Mouse (Mus musculus) midbrain, embryonic 13.5 days (tissue): Measurements from ENCODE around the gene Calcr. TPM values are rescaled to one million over a fixed set of nuclear protein-coding genes. Genes with fewer than 3 reads are reported as not detected.
"Not testable (repeated sequence)": the region's sequence is repeated elsewhere in the genome, so short reads cannot be mapped to it uniquely, and the experiment has no call there.

Experiments used
- ATAC-seq: fragments of 200-750 bp; cut with Nextera tagmentation; 2 replicates; pipeline ENCODE4 v1.8.0; 2017; ENCODE audit warnings: mild to moderate bottlenecking, moderate TSS enrichment, moderate library complexity
- H3K27ac ChIP-seq: fragments of 300-500 bp; sonication (generic); 2 replicates; pipeline ENCODE4 v1.5.1; 2015; ENCODE audit warnings: inconsistent platforms, mild to moderate bottlenecking, moderate library complexity
- H3K27me3 ChIP-seq: fragments of 300-500 bp; sonication (generic); 2 replicates; pipeline ENCODE4 v1.6.1; 2015; ENCODE audit warnings: mild to moderate bottlenecking, inconsistent platforms
- H3K36me3 ChIP-seq: fragments of 300-500 bp; sonication (generic); 2 replicates; pipeline ENCODE4 v1.6.1; 2015; ENCODE audit warnings: mild to moderate bottlenecking, inconsistent platforms
- H3K4me1 ChIP-seq: fragments of 300-500 bp; sonication (generic); replicated peaks from 2 replicates; pipeline ENCODE4 v1.6.1; 2015; ENCODE audit warnings: inconsistent platforms
- H3K4me2 ChIP-seq: fragments of 300-500 bp; sonication (generic); replicated peaks from 2 replicates; pipeline ENCODE4 v1.6.1; 2015; ENCODE audit warnings: moderate library complexity, mild to moderate bottlenecking, inconsistent platforms
- H3K4me3 ChIP-seq: fragments of 300-500 bp; sonication (generic); replicated peaks from 2 replicates; pipeline ENCODE4 v1.5.1; 2015; ENCODE audit warnings: mild to moderate bottlenecking, inconsistent platforms
- H3K9ac ChIP-seq: fragments of 300-500 bp; sonication (generic); replicated peaks from 2 replicates; pipeline ENCODE4 v1.6.1; 2015; ENCODE audit warnings: mild to moderate bottlenecking, inconsistent platforms
- H3K9me3 ChIP-seq: fragments of 300-500 bp; sonication (generic); 2 replicates; pipeline ENCODE4 v1.6.1; 2016; ENCODE audit warnings: mild to moderate bottlenecking, inconsistent platforms
- WGBS: fragments of 180-500 bp; shearing (Covaris S2); methylation state at CpG from one replicate; pipeline ENCODE4 v1.1.7; 2015; 5-methylcytosine and 5-hydroxymethylcytosine counted together
- polyA plus RNA-seq: library from polyadenylated mRNA; unstranded; fragments of >200 nt; fragmentation: Nextera tagmentation; extraction: Ambion mirVana; gene quantifications from 2 replicates; pipeline ENCODE4 v1.2.1, GENCODE M21; 2015

Gene Calcr
- polyA plus RNA-seq, result 4.4 and 7.3 TPM in 2 replicates

GRCm38 (mm10) chr6:3764230-3764764, at the start of gene Calcr:
Calcr (minus strand) TSS chr6:3764714.
- no peaks in the 10 kb centered on the region for H3K9me3 ChIP-seq
- 3% methylated on average over 12 of the region's 12 CpGs for WGBS
- peak within 1 kb of the TSS; percentile 57 for H3K4me3 ChIP-seq
- peak within 1 kb of the TSS; percentile 48 for H3K9ac ChIP-seq
- H3K4me2 ChIP-seq, result peak within 1 kb of the TSS; percentile 99
- H3K27ac ChIP-seq, result no peak within 1 kb of the TSS
- H3K27me3 ChIP-seq, result peaks cover 53% of the 10 kb centered on the region
- peaks cover 12% of the 10 kb centered on the region for H3K4me1 ChIP-seq
- H3K36me3 ChIP-seq, result no peaks in the 10 kb centered on the region
- ATAC-seq, result 0 out of 2 replicates have a peak, but pooled peaks have one; percentile 9

GRCm38 (mm10) chr6:3767485-3767884, 3.0 kb upstream of the Calcr start:
- ATAC-seq, result no peak
- H3K4me2 ChIP-seq, result no peak overlapping the region
- WGBS, result 88% methylated on average over 2 of the region's 2 CpGs

DNA sequence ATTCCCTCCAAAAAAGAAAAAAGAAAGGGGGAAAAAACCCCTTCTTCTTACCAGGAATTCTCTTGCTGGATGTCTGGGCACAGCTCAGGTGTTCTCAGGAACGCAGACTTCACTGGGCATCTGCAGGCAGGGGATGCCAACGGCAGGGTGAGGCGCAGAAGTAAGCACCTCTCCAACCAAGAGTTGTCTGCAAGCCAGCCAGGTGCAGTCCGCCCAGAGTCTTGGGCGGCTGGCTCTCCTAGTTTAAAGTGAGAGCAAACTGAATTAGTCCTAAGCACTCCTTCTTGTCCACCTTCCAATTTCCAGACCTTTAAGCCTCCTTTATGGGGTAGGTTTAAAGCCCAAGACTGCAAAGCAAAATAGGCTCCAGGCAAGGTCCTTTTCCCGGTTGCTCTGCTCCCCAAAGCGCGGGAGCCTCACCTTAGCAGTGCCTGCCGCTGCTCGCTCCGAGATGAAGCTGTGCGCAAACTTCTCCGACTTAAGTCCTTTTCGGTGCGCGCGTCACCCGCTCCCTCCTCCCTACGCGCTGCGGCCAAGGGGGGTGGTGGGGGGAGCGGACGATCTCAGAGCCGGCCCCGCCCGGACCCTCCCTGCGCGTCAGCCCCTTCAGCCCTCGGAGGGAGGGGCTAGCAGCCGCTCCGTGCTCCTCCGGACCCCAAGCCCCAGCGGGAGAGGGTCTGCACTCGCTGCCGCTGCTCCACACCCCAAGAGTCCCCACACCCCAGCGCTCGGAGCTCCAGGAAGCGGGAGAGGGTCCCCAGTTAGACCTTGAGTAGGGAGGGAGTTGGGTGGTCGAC, 1.1 kb downstream of the Calcr start:
- H3K36me3 ChIP-seq, result no peaks in the 10 kb centered on the region
- H3K9me3 ChIP-seq, result no peaks in the 10 kb centered on the region
- H3K4me1 ChIP-seq, result peaks cover 12% of the 10 kb centered on the region
- no peak overlapping the region for H3K27ac ChIP-seq
- WGBS, result under 1% methylated on average over 35 of the region's 39 CpGs
- peaks cover 53% of the 10 kb centered on the region for H3K27me3 ChIP-seq
- H3K4me3 ChIP-seq, result peak overlapping the region; percentile 57
- peak; percentile 63 for ATAC-seq
- peak overlapping the region; percentile 99 for H3K4me2 ChIP-seq
- peak overlapping the region; percentile 48 for H3K9ac ChIP-seq

More at GRCm38 (mm10) chr6:3767485-3767884, 3.0 kb upstream of the Calcr start:
- no peak overlapping the region for H3K9ac ChIP-seq
- H3K4me3 ChIP-seq, result no peak overlapping the region
- H3K36me3 ChIP-seq, result no peaks in the 10 kb centered on the region
- peaks cover 39% of the 10 kb centered on the region for H3K27me3 ChIP-seq
- H3K9me3 ChIP-seq, result no peaks in the 10 kb centered on the region
- no peak overlapping the region for H3K27ac ChIP-seq
- peaks cover 12% of the 10 kb centered on the region for H3K4me1 ChIP-seq

DNA sequence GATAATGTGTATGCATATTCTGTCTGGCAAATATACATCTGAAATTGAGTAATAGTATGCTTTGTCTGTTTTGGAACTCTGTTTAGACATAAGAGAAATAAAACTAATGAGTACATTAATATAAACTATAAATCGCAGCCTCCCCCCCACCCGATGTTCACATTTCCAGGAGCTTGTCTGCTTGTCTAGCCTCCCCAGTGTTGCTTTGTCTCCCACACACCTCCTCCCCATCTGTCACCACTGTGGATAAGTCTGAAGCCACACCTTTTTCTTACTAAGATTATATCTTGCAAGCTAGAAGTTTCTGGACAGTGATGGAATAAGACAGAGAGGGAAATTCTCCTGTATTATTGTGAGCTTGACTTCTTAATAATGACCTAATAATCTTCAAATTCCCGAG, 12.9 kb downstream of the Calcr start:
- no peaks in the 10 kb centered on the region for H3K4me1 ChIP-seq
- no peak overlapping the region for H3K4me3 ChIP-seq
- no peaks in the 10 kb centered on the region for H3K9me3 ChIP-seq
- no peak overlapping the region for H3K4me2 ChIP-seq
- H3K9ac ChIP-seq, result no peak overlapping the region
- no peak for ATAC-seq
- no peak overlapping the region for H3K27ac ChIP-seq
- no peaks in the 10 kb centered on the region for H3K36me3 ChIP-seq
- WGBS, result 80% methylated on average over 3 of the region's 3 CpGs
- no peaks in the 10 kb centered on the region for H3K27me3 ChIP-seq

GRCm38 (mm10) chr6:3749624-3750023, 14.9 kb downstream of the Calcr start:
- no peaks in the 10 kb centered on the region for H3K9me3 ChIP-seq
- WGBS, result 90% methylated on average over 5 of the region's 5 CpGs
- no peaks in the 10 kb centered on the region for H3K27me3 ChIP-seq
- H3K9ac ChIP-seq, result no peak overlapping the region
- H3K4me2 ChIP-seq, result no peak overlapping the region
- no peaks in the 10 kb centered on the region for H3K4me1 ChIP-seq
- no peak overlapping the region for H3K27ac ChIP-seq
- no peak overlapping the region for H3K4me3 ChIP-seq
- ATAC-seq, result no peak
- no peaks in the 10 kb centered on the region for H3K36me3 ChIP-seq

DNA sequence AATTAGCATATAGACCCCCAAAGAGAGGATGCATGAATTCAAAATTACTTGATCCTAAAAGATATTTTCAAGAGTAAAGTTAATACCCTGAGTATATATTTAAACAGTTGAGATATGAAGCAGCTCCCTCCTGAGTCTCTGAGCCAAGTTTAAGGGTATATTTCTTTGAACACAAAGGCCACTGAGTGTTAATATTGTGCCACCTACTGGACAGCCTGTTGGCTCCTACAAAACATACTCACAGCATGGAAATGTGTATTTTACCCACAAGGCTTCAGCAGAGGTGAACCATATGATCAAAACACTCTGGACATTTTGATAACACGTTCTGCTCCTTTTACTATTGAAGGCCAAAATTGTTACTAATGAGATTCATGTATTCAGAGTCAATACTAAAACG, 19.0 kb downstream of the Calcr start:
- Histone ChIP-seq H3K36me3 (no peaks in the 10 kb centered on the region), H3K4me3 (no peak overlapping the region), H3K27me3 (no peaks in the 10 kb centered on the region), H3K9me3 (no peaks in the 10 kb centered on the region), H3K27ac (no peak overlapping the region), H3K4me1 (no peaks in the 10 kb centered on the region), H3K9ac (no peak overlapping the region), H3K4me2 (no peak overlapping the region)
- WGBS, result 33% methylated on average over 2 of the region's 2 CpGs
- ATAC-seq, result no peak

GRCm38 (mm10) chr6:3741996-3742713, 22.4 kb downstream of the Calcr start:
- ATAC-seq, result no peak
- WGBS, result 85% methylated on average over 7 of the region's 7 CpGs
- H3K9ac ChIP-seq, result no peak overlapping the region

DNA sequence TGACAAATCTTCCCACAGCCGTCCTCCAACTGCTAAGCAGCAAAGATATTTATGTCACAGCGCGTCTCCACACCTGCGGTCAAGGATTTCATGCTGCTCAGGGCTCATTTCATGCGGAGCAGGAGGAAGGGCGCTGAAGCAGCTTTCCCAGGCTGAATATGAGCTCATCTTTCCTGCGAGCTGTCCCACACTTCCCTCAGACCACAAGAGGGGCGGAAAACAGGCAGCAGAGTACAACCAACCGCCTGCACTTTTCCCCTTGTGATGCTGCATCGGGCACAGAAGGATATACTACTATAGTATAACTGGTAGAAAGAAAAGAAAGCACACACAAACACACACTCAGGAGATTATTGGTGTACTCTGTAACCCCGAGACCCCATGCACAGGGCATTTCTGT, 23.2 kb downstream of the Calcr start:
- H3K27ac ChIP-seq, result no peak overlapping the region
- no peaks in the 10 kb centered on the region for H3K9me3 ChIP-seq
- H3K4me1 ChIP-seq, result no peaks in the 10 kb centered on the region
- H3K36me3 ChIP-seq, result no peaks in the 10 kb centered on the region
- no peak overlapping the region for H3K4me2 ChIP-seq
- no peak overlapping the region for H3K9ac ChIP-seq
- no peak overlapping the region for H3K4me3 ChIP-seq
- WGBS, result 59% methylated on average over 11 of the region's 11 CpGs
- no peaks in the 10 kb centered on the region for H3K27me3 ChIP-seq
- ATAC-seq, result no peak

More at GRCm38 (mm10) chr6:3741996-3742713, 22.4 kb downstream of the Calcr start:
- Histone ChIP-seq H3K9me3 (no peaks in the 10 kb centered on the region), H3K27ac (no peak overlapping the region), H3K4me2 (no peak overlapping the region), H3K4me3 (no peak overlapping the region), H3K4me1 (no peaks in the 10 kb centered on the region), H3K27me3 (no peaks in the 10 kb centered on the region), H3K36me3 (no peaks in the 10 kb centered on the region)

DNA sequence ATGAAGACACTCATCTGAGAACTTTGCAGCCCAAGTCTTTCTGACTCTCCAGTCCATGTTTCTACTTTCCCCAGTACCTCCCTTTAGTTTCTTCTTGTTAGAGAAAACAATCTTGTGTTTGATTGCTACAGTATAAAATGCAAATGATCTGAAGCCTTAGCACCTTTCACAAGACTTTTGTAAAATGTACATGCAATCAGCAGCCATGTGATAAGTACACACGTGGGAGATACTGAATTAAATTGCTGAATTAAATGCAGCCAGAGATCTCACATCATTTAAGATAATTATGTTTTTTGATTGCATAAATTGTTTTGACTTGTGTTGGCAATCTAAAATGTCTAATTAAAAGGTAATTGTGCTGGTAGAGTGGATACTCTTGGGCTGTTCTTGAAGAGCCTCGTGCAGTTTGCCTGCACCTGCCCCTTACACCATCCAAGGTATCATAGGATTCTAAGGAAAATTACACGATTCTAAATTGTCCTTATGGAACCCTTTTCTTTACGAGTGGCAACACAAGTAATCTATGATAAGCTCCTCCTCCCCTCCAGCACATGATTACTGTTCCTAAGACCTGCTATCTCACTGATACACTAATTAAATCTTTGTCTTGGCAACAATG, 34.2 kb downstream of the Calcr start:
- H3K27ac ChIP-seq, result no peak overlapping the region
- no peak overlapping the region for H3K4me2 ChIP-seq
- H3K36me3 ChIP-seq, result no peaks in the 10 kb centered on the region
- no peak overlapping the region for H3K4me3 ChIP-seq
- H3K9me3 ChIP-seq, result no peaks in the 10 kb centered on the region
- 73% methylated on average over 4 of the region's 4 CpGs for WGBS
- H3K27me3 ChIP-seq, result no peaks in the 10 kb centered on the region
- no peaks in the 10 kb centered on the region for H3K4me1 ChIP-seq
- ATAC-seq, result 0 out of 2 replicates have a peak, but pooled peaks have one; percentile 20
- no peak overlapping the region for H3K9ac ChIP-seq

DNA sequence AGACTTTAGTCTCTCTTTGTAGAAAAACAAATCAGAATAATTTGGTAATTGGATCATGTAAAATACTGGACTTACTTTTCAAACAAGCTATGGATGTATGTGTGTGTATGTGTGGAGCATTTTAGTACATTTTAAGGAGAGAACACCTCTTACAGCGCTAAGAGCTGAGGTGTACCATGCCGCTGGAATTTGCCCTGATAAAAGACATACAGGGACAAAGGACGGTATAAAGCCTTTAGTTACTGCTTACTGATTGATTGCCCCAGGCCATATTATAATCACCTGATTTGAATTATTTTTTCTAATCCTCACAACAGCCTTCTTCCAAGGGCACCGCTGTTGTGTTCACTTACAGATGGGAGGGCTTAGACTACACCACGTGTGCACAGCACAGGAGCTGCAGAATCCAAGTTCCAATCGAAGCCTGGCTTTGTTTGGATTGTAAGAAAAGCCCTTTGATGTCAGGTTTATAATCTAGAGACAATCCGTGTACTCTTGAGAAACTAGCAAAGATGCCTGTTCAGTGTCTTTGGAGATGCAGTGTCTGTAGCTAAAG, 76.3 kb downstream of the Calcr start:
- Histone ChIP-seq H3K36me3 (no peaks in the 10 kb centered on the region), H3K27ac (no peak overlapping the region), H3K4me3 (no peak overlapping the region), H3K4me1 (no peaks in the 10 kb centered on the region), H3K27me3 (no peaks in the 10 kb centered on the region), H3K4me2 (no peak overlapping the region), H3K9ac (no peak overlapping the region), H3K9me3 (no peaks in the 10 kb centered on the region)
- 50% methylated on average over 7 of the region's 7 CpGs for WGBS
- peak; percentile 74 for ATAC-seq

DNA sequence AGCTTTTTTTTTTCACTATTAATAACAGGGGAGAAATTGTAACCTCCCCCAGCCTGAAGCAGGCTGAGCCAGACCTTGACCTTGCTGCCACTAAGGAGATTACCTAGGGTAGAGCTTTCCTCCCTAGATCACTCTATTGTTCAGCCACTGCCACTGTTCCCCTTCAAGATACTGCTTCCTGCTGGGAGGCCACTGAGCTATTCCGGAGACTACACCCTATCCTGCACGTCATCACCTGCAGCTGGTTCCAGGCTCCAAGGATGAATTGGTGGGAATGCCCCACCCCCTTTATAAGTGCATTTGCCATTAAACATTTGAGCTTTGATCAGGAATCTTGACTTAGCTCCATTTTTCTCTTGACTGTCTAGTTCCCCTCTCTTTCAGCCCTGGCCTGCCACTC, 86.2 kb downstream of the Calcr start:
- 12% methylated on average over 2 of the region's 2 CpGs for WGBS
- not testable (repeated sequence) for H3K9me3 ChIP-seq, H3K9ac ChIP-seq, H3K27ac ChIP-seq, H3K4me3 ChIP-seq, H3K4me1 ChIP-seq, H3K36me3 ChIP-seq, H3K4me2 ChIP-seq, H3K27me3 ChIP-seq, ATAC-seq
